Mouse (Mus musculus): ENCODE results near the gene Lcn12. TPM values are rescaled to one million over a fixed set of nuclear protein-coding genes. Genes with fewer than 3 reads are reported as not detected.

The Lcn12 gene
- polyA plus RNA-seq, 1 experiment from 2014 or later = not detected

GRCm38 (mm10) chr2:25500071-25500575 is 6.4 kb upstream of the Lcn12 start:
- Histone ChIP-seq H3K9me3 (ENCODE audit: control insufficient read depth, low read length) (no peaks in the 10 kb centered on the region), H3K9ac (ENCODE audit: low read depth, low read length) (peak overlapping the region; percentile 44; the same call in 1 of the 2 replicates), H3K27me3 (ENCODE audit: control insufficient read depth, insufficient read depth, low read length) (no peaks in the 10 kb centered on the region), H3K4me3 (ENCODE audit: low read depth, low read length) (peak overlapping the region; percentile 86), H3K4me2 (replicated peaks; ENCODE audit: low read depth, low read length) (peak overlapping the region; percentile 43), H3K36me3 (ENCODE audit: control insufficient read depth, insufficient read depth, low read length) (no peaks in the 10 kb centered on the region), H3K27ac (ENCODE audit: low read depth, low read length) (no peak overlapping the region), H3K4me1 (replicated peaks; ENCODE audit: control insufficient read depth, insufficient read depth, low read length) (peaks cover 4% of the 10 kb centered on the region; the same call in 1 of the 2 replicates)
- ATAC-seq (ENCODE audit: low FRiP score) (peak; percentile 53), DNase-seq (ENCODE audit: low spot score) (no peak)
- WGBS = 64% methylated on average over 6 of the region's 6 CpGs

- no peak overlapping the region for H3K4me3 ChIP-seq (ENCODE audit: low read depth, low read length)
- no peak overlapping the region for H3K4me2 ChIP-seq (replicated peaks; ENCODE audit: low read depth, low read length)
- DNase-seq (ENCODE audit: low spot score) = no peak
- WGBS = 75% methylated on average over 15 of the region's 15 CpGs
- H3K9ac ChIP-seq (ENCODE audit: low read depth, low read length) = no peak overlapping the region
- ATAC-seq (ENCODE audit: low FRiP score) = no peak
- no peaks in the 10 kb centered on the region for H3K9me3 ChIP-seq (ENCODE audit: control insufficient read depth, low read length)
- H3K27ac ChIP-seq (ENCODE audit: low read depth, low read length) = no peak overlapping the region
- no peaks in the 10 kb centered on the region for H3K36me3 ChIP-seq (ENCODE audit: control insufficient read depth, insufficient read depth, low read length)
- H3K27me3 ChIP-seq (ENCODE audit: control insufficient read depth, insufficient read depth, low read length) = no peaks in the 10 kb centered on the region
- H3K4me1 ChIP-seq (replicated peaks; ENCODE audit: control insufficient read depth, insufficient read depth, low read length) = peaks cover 4% of the 10 kb centered on the region; the same call in 1 of the 2 replicates
Measured at GRCm38 (mm10) chr2:25498622-25499478, 5.1 kb upstream of the Lcn12 start.

GRCm38 (mm10) chr2:25497846-25498575 is 4.3 kb upstream of the Lcn12 start:
- H3K4me1 ChIP-seq (replicated peaks; ENCODE audit: control insufficient read depth, insufficient read depth, low read length) = peaks cover 4% of the 10 kb centered on the region; the same call in 1 of the 2 replicates
- H3K36me3 ChIP-seq (ENCODE audit: control insufficient read depth, insufficient read depth, low read length) = no peaks in the 10 kb centered on the region
- H3K27ac ChIP-seq (ENCODE audit: low read depth, low read length) = no peak overlapping the region
- no peak overlapping the region for H3K4me3 ChIP-seq (ENCODE audit: low read depth, low read length)
- H3K9me3 ChIP-seq (ENCODE audit: control insufficient read depth, low read length) = no peaks in the 10 kb centered on the region
- 59% methylated on average over 6 of the region's 6 CpGs for WGBS
- H3K4me2 ChIP-seq (replicated peaks; ENCODE audit: low read depth, low read length) = no peak overlapping the region
- H3K9ac ChIP-seq (ENCODE audit: low read depth, low read length) = no peak overlapping the region
- ATAC-seq (ENCODE audit: low FRiP score) (no peak), DNase-seq (ENCODE audit: low spot score) (no peak)
- no peaks in the 10 kb centered on the region for H3K27me3 ChIP-seq (ENCODE audit: control insufficient read depth, insufficient read depth, low read length)

- H3K36me3 ChIP-seq (ENCODE audit: control insufficient read depth, insufficient read depth, low read length) = no peaks in the 10 kb centered on the region
- peak; percentile 41 for DNase-seq (ENCODE audit: low spot score)
Measured at GRCm38 (mm10) chr2:25496462-25496861, 2.8 kb upstream of the Lcn12 start.

GRCm38 (mm10) chr2:25492988-25493387 is 723 bp downstream of the Lcn12 start:
- no peaks in the 10 kb centered on the region for H3K27me3 ChIP-seq (ENCODE audit: control insufficient read depth, insufficient read depth, low read length)
- no peaks in the 10 kb centered on the region for H3K9me3 ChIP-seq (ENCODE audit: control insufficient read depth, low read length)
- no peak overlapping the region for H3K27ac ChIP-seq (ENCODE audit: low read depth, low read length)
- H3K36me3 ChIP-seq (ENCODE audit: control insufficient read depth, insufficient read depth, low read length) = no peaks in the 10 kb centered on the region
- H3K4me1 ChIP-seq (replicated peaks; ENCODE audit: control insufficient read depth, insufficient read depth, low read length) = no peaks in the 10 kb centered on the region
- ATAC-seq (ENCODE audit: low FRiP score) (no peak), DNase-seq (ENCODE audit: low spot score) (no peak)
- H3K4me2 ChIP-seq (replicated peaks; ENCODE audit: low read depth, low read length) = no peak overlapping the region
- 82% methylated on average over 5 of the region's 5 CpGs for WGBS
- no peak overlapping the region for H3K4me3 ChIP-seq (ENCODE audit: low read depth, low read length)
- no peak overlapping the region for H3K9ac ChIP-seq (ENCODE audit: low read depth, low read length)

More at GRCm38 (mm10) chr2:25496462-25496861, 2.8 kb upstream of the Lcn12 start:
- Histone ChIP-seq H3K4me2 (replicated peaks; ENCODE audit: low read depth, low read length) (no peak overlapping the region), H3K4me1 (replicated peaks; ENCODE audit: control insufficient read depth, insufficient read depth, low read length) (peaks cover 2% of the 10 kb centered on the region; the same call in 1 of the 2 replicates), H3K9ac (ENCODE audit: low read depth, low read length) (no peak overlapping the region), H3K27me3 (ENCODE audit: control insufficient read depth, insufficient read depth, low read length) (no peaks in the 10 kb centered on the region), H3K27ac (ENCODE audit: low read depth, low read length) (no peak overlapping the region), H3K9me3 (ENCODE audit: control insufficient read depth, low read length) (no peaks in the 10 kb centered on the region), H3K4me3 (ENCODE audit: low read depth, low read length) (no peak overlapping the region)
- 49% methylated on average over 4 of the region's 4 CpGs for WGBS
- ATAC-seq (ENCODE audit: low FRiP score) = no peak

GRCm38 (mm10) chr2:25488671-25489068 is 5.0 kb downstream of the Lcn12 start:
- H3K9ac ChIP-seq (ENCODE audit: low read depth, low read length) = no peak overlapping the region
- no peaks in the 10 kb centered on the region for H3K36me3 ChIP-seq (ENCODE audit: control insufficient read depth, insufficient read depth, low read length)
- H3K27ac ChIP-seq (ENCODE audit: low read depth, low read length) = no peak overlapping the region
- DNase-seq (ENCODE audit: low spot score) (no peak), ATAC-seq (ENCODE audit: low FRiP score) (no peak)
- no peaks in the 10 kb centered on the region for H3K27me3 ChIP-seq (ENCODE audit: control insufficient read depth, insufficient read depth, low read length)
- no peak overlapping the region for H3K4me3 ChIP-seq (ENCODE audit: low read depth, low read length)
- H3K4me1 ChIP-seq (replicated peaks; ENCODE audit: control insufficient read depth, insufficient read depth, low read length) = no peaks in the 10 kb centered on the region
- WGBS = 81% methylated on average over 7 of the region's 7 CpGs
- no peak overlapping the region for H3K4me2 ChIP-seq (replicated peaks; ENCODE audit: low read depth, low read length)
- H3K9me3 ChIP-seq (ENCODE audit: control insufficient read depth, low read length) = no peaks in the 10 kb centered on the region

- H3K9ac ChIP-seq (ENCODE audit: low read depth, low read length) = no peak overlapping the region
- no peaks in the 10 kb centered on the region for H3K4me1 ChIP-seq (replicated peaks; ENCODE audit: control insufficient read depth, insufficient read depth, low read length)
- no peaks in the 10 kb centered on the region for H3K9me3 ChIP-seq (ENCODE audit: control insufficient read depth, low read length)
- no peak for ATAC-seq (ENCODE audit: low FRiP score)
- H3K27me3 ChIP-seq (ENCODE audit: control insufficient read depth, insufficient read depth, low read length) = no peaks in the 10 kb centered on the region
- H3K4me3 ChIP-seq (ENCODE audit: low read depth, low read length) = no peak overlapping the region
- DNase-seq (ENCODE audit: low spot score) = no peak
- H3K27ac ChIP-seq (ENCODE audit: low read depth, low read length) = no peak overlapping the region
- no peaks in the 10 kb centered on the region for H3K36me3 ChIP-seq (ENCODE audit: control insufficient read depth, insufficient read depth, low read length)
- 77% methylated on average over 6 of the region's 6 CpGs for WGBS
- no peak overlapping the region for H3K4me2 ChIP-seq (replicated peaks; ENCODE audit: low read depth, low read length)
Measured at GRCm38 (mm10) chr2:25487965-25488670, 5.6 kb downstream of the Lcn12 start.

GRCm38 (mm10) chr2:25484901-25485647 is 8.6 kb downstream of the Lcn12 start:
- Histone ChIP-seq H3K4me2 (replicated peaks; ENCODE audit: low read depth, low read length) (no peak overlapping the region), H3K27ac (ENCODE audit: low read depth, low read length) (no peak overlapping the region), H3K9me3 (ENCODE audit: control insufficient read depth, low read length) (no peaks in the 10 kb centered on the region), H3K4me3 (ENCODE audit: low read depth, low read length) (no peak overlapping the region), H3K9ac (ENCODE audit: low read depth, low read length) (no peak overlapping the region), H3K36me3 (ENCODE audit: control insufficient read depth, insufficient read depth, low read length) (no peaks in the 10 kb centered on the region), H3K27me3 (ENCODE audit: control insufficient read depth, insufficient read depth, low read length) (no peaks in the 10 kb centered on the region), H3K4me1 (replicated peaks; ENCODE audit: control insufficient read depth, insufficient read depth, low read length) (no peaks in the 10 kb centered on the region)
- DNase-seq (ENCODE audit: low spot score) (no peak), ATAC-seq (ENCODE audit: low FRiP score) (no peak)
- 78% methylated on average over 11 of the region's 11 CpGs for WGBS

All from hindbrain, embryonic 11.5 days (tissue).